Mouse (Mus musculus) duodenum, adult 2 months (tissue): ENCODE measurements around the gene Olfr1309. TPM values are rescaled to one million over a fixed set of nuclear protein-coding genes. Genes with fewer than 3 reads are reported as not detected.

ENCODE experiments used
- polyA plus RNA-seq: library from polyadenylated mRNA; depleted of rRNA; stranded (reverse); fragments of >200 nt; gene quantifications from 2 replicates; pipeline ENCODE4 v1.2.3, GENCODE M21; 2012; ENCODE audit warnings: low replicate concordance; rRNA removed

The Olfr1309 gene
- polyA plus RNA-seq: not detected in 2 replicates

GRCm38 (mm10) chr2:111990181-111990580 lies at the start of gene Olfr1309:
Gene Olfr1309, minus strand, starts transcription at chr2:111990281.

GRCm38 (mm10) chr2:112024312-112024711 lies 34.2 kb upstream of the Olfr1309 start, which contains the start of gene Olfr1311:
Gene Olfr1311, minus strand, starts transcription at chr2:112024412.

GRCm38 (mm10) chr2:112012608-112013007 lies 22.5 kb upstream of the Olfr1309 start, which contains the start of gene Olfr1310:
Gene Olfr1310, minus strand, starts transcription at chr2:112012708.

GRCm38 (mm10) chr2:111964844-111965243 lies 25.2 kb downstream of the Olfr1309 start, which contains the start of gene Olfr1308:
Gene Olfr1308, minus strand, starts transcription at chr2:111964944.

GRCm38 (mm10) chr2:111949340-111949739 lies 40.7 kb downstream of the Olfr1309 start, which contains the start of gene Olfr1307:
Gene Olfr1307, minus strand, starts transcription at chr2:111949440.

Other genes starting within 250 kb of the Olfr1309 start
- gene Olfr1301, start 239.3 kb downstream of the Olfr1309 start, polyA plus RNA-seq: not detected in 2 replicates
- not detected in 2 replicates for gene Olfr1302, start 212.9 kb downstream of the Olfr1309 start, polyA plus RNA-seq
- gene Olfr1303, start 169.9 kb downstream of the Olfr1309 start, polyA plus RNA-seq: not detected in 2 replicates
- gene Olfr1305, start 113.1 kb downstream of the Olfr1309 start, polyA plus RNA-seq: not detected in 2 replicates
- not detected in 2 replicates for gene Olfr1306, start 74.0 kb downstream of the Olfr1309 start, polyA plus RNA-seq
- gene Olfr1307, start 40.8 kb downstream of the Olfr1309 start, polyA plus RNA-seq: not detected in 2 replicates
- gene Olfr1308, start 25.3 kb downstream of the Olfr1309 start, polyA plus RNA-seq: not detected in 2 replicates
- gene Olfr1310, start 22.4 kb upstream of the Olfr1309 start, polyA plus RNA-seq: not detected in 2 replicates
- gene Olfr1311, start 34.1 kb upstream of the Olfr1309 start, polyA plus RNA-seq: not detected in 2 replicates
- not detected in 2 replicates for gene Olfr1312, start 60.0 kb upstream of the Olfr1309 start, polyA plus RNA-seq
- gene Olfr1313, start 87.6 kb upstream of the Olfr1309 start, polyA plus RNA-seq: not detected in 2 replicates
- not detected in 2 replicates for gene Olfr1314, start 106.5 kb upstream of the Olfr1309 start, polyA plus RNA-seq
- gene Olfr1315-ps1, start 125.2 kb upstream of the Olfr1309 start, polyA plus RNA-seq: not detected in 2 replicates
- gene Olfr1316, start 144.7 kb upstream of the Olfr1309 start, polyA plus RNA-seq: not detected in 2 replicates
- not detected in 2 replicates for gene Olfr1317, start 150.0 kb upstream of the Olfr1309 start, polyA plus RNA-seq
- gene Olfr1318, start 163.9 kb upstream of the Olfr1309 start, polyA plus RNA-seq: not detected in 2 replicates
- 44.5 TPM in 2 replicates for gene Lpcat4, start 249.2 kb upstream of the Olfr1309 start, polyA plus RNA-seq